Mouse (Mus musculus): Measurements from ENCODE around the gene Tapt1. TPM values are rescaled to one million over a fixed set of nuclear protein-coding genes. Genes with fewer than 3 reads are reported as not detected.
"Not testable (repeated sequence)": the region's sequence is repeated elsewhere in the genome, so short reads cannot be mapped to it uniquely, and the experiment has no call there.

The Tapt1 gene
- polyA plus RNA-seq (2015; fragmentation: Nextera tagmentation; extraction: Ambion mirVana), result 34.2 and 35.8 TPM in 2 replicates

- Histone ChIP-seq H3K4me1 (peaks cover 30% of the 10 kb centered on the region), H3K9ac (peak within 1 kb of the TSS; percentile 96), H3K4me2 (peak within 1 kb of the TSS; percentile 80), H3K4me3 (peak within 1 kb of the TSS; percentile 96), H3K27me3 (no peaks in the 10 kb centered on the region), H3K27ac (peak within 1 kb of the TSS; percentile 92), H3K36me3 (no peaks in the 10 kb centered on the region), H3K9me3 (no peaks in the 10 kb centered on the region)
- under 1% methylated on average over 110 of the region's 121 CpGs for WGBS
- ATAC-seq (ENCODE audit: borderline replicate concordance, extremely low read depth, low FRiP score, low TSS enrichment), result peak; percentile 97
Observed at GRCm38 (mm10) chr5:44226521-44227461, at the start of gene Tapt1. Gene Tapt1, minus strand, starts transcription at chr5:44226626.

GRCm38 (mm10) chr5:44271564-44271963 is 45.1 kb upstream of the Tapt1 start:
- Histone ChIP-seq H3K4me3 (no peak overlapping the region), H3K4me2 (no peak overlapping the region), H3K36me3 (no peaks in the 10 kb centered on the region), H3K27me3 (no peaks in the 10 kb centered on the region), H3K27ac (no peak overlapping the region), H3K9ac (no peak overlapping the region), H3K4me1 (no peaks in the 10 kb centered on the region), H3K9me3 (no peaks in the 10 kb centered on the region)
- WGBS, result 82% methylated on average over 4 of the region's 4 CpGs
- no peak for ATAC-seq (ENCODE audit: borderline replicate concordance, extremely low read depth, low FRiP score, low TSS enrichment)

- not testable (repeated sequence) for H3K4me3 ChIP-seq; H3K4me1 ChIP-seq; H3K4me2 ChIP-seq; H3K27me3 ChIP-seq; H3K36me3 ChIP-seq; H3K9ac ChIP-seq; H3K27ac ChIP-seq; ATAC-seq (ENCODE audit: borderline replicate concordance, extremely low read depth, low FRiP score, low TSS enrichment); H3K9me3 ChIP-seq
- WGBS, result 43% methylated on average over 3 of the region's 3 CpGs
Observed at GRCm38 (mm10) chr5:44268524-44268923, 42.1 kb upstream of the Tapt1 start.

- no peak for ATAC-seq (ENCODE audit: borderline replicate concordance, extremely low read depth, low FRiP score, low TSS enrichment)
- 58% methylated on average over 3 of the region's 5 CpGs for WGBS
- H3K9ac ChIP-seq, result no peak overlapping the region
- no peak overlapping the region for H3K4me3 ChIP-seq
- no peaks in the 10 kb centered on the region for H3K9me3 ChIP-seq
- no peaks in the 10 kb centered on the region for H3K4me1 ChIP-seq
- H3K27ac ChIP-seq, result no peak overlapping the region
- H3K27me3 ChIP-seq, result no peaks in the 10 kb centered on the region
- H3K36me3 ChIP-seq, result no peaks in the 10 kb centered on the region
- H3K4me2 ChIP-seq, result no peak overlapping the region
Observed at GRCm38 (mm10) chr5:44261691-44262090, 35.3 kb upstream of the Tapt1 start.

- H3K4me2 ChIP-seq, result no peak overlapping the region
- no peak overlapping the region for H3K9ac ChIP-seq
- no peaks in the 10 kb centered on the region for H3K27me3 ChIP-seq
- no peaks in the 10 kb centered on the region for H3K4me1 ChIP-seq
- no peak for ATAC-seq (ENCODE audit: borderline replicate concordance, extremely low read depth, low FRiP score, low TSS enrichment)
- no peak overlapping the region for H3K4me3 ChIP-seq
- H3K9me3 ChIP-seq, result no peaks in the 10 kb centered on the region
- no peak overlapping the region for H3K27ac ChIP-seq
- WGBS, result 36% methylated on average over 3 of the region's 3 CpGs
- no peaks in the 10 kb centered on the region for H3K36me3 ChIP-seq
Observed at GRCm38 (mm10) chr5:44261172-44261571, 34.7 kb upstream of the Tapt1 start.

GRCm38 (mm10) chr5:44259678-44260077 is 33.3 kb upstream of the Tapt1 start:
- no peaks in the 10 kb centered on the region for H3K4me1 ChIP-seq
- no peak overlapping the region for H3K4me2 ChIP-seq
- H3K4me3 ChIP-seq, result no peak overlapping the region
- H3K36me3 ChIP-seq, result no peaks in the 10 kb centered on the region
- H3K9ac ChIP-seq, result no peak overlapping the region
- no peak for ATAC-seq (ENCODE audit: borderline replicate concordance, extremely low read depth, low FRiP score, low TSS enrichment)
- no peaks in the 10 kb centered on the region for H3K9me3 ChIP-seq
- WGBS, result 58% methylated on average over 3 of the region's 3 CpGs
- H3K27me3 ChIP-seq, result no peaks in the 10 kb centered on the region
- H3K27ac ChIP-seq, result no peak overlapping the region

GRCm38 (mm10) chr5:44258163-44258562 is 31.7 kb upstream of the Tapt1 start:
- 50% methylated on average over 1 of the region's 1 CpGs for WGBS
- Histone ChIP-seq H3K9ac (no peak overlapping the region), H3K4me1 (no peaks in the 10 kb centered on the region), H3K27ac (no peak overlapping the region), H3K36me3 (no peaks in the 10 kb centered on the region), H3K27me3 (no peaks in the 10 kb centered on the region), H3K4me3 (no peak overlapping the region), H3K9me3 (no peaks in the 10 kb centered on the region), H3K4me2 (no peak overlapping the region)
- no peak for ATAC-seq (ENCODE audit: borderline replicate concordance, extremely low read depth, low FRiP score, low TSS enrichment)

- no peak overlapping the region for H3K4me3 ChIP-seq
- no peaks in the 10 kb centered on the region for H3K36me3 ChIP-seq
- H3K9ac ChIP-seq, result no peak overlapping the region
- H3K27ac ChIP-seq, result no peak overlapping the region
- no peak overlapping the region for H3K4me2 ChIP-seq
- H3K4me1 ChIP-seq, result no peaks in the 10 kb centered on the region
- ATAC-seq (ENCODE audit: borderline replicate concordance, extremely low read depth, low FRiP score, low TSS enrichment), result no peak
- no peaks in the 10 kb centered on the region for H3K27me3 ChIP-seq
- 76% methylated on average over 4 of the region's 4 CpGs for WGBS
- H3K9me3 ChIP-seq, result no peaks in the 10 kb centered on the region
Observed at GRCm38 (mm10) chr5:44257401-44257800, 31.0 kb upstream of the Tapt1 start.

- Histone ChIP-seq H3K9ac (no peak overlapping the region), H3K36me3 (no peaks in the 10 kb centered on the region), H3K27ac (no peak overlapping the region), H3K4me2 (no peak overlapping the region), H3K4me1 (no peaks in the 10 kb centered on the region), H3K4me3 (no peak overlapping the region), H3K27me3 (no peaks in the 10 kb centered on the region), H3K9me3 (no peaks in the 10 kb centered on the region)
- 67% methylated on average over 3 of the region's 3 CpGs for WGBS
- no peak for ATAC-seq (ENCODE audit: borderline replicate concordance, extremely low read depth, low FRiP score, low TSS enrichment)
Observed at GRCm38 (mm10) chr5:44256512-44256911, 30.1 kb upstream of the Tapt1 start.

- ATAC-seq (ENCODE audit: borderline replicate concordance, extremely low read depth, low FRiP score, low TSS enrichment), result no peak
- H3K9ac ChIP-seq, result no peak overlapping the region
- 66% methylated on average over 7 of the region's 7 CpGs for WGBS
- H3K36me3 ChIP-seq, result no peaks in the 10 kb centered on the region
- no peak overlapping the region for H3K4me2 ChIP-seq
- H3K9me3 ChIP-seq, result no peaks in the 10 kb centered on the region
- H3K4me3 ChIP-seq, result no peak overlapping the region
- H3K4me1 ChIP-seq, result no peaks in the 10 kb centered on the region
- no peak overlapping the region for H3K27ac ChIP-seq
- H3K27me3 ChIP-seq, result no peaks in the 10 kb centered on the region
Observed at GRCm38 (mm10) chr5:44255756-44256398, 29.5 kb upstream of the Tapt1 start.

- H3K9ac ChIP-seq, result no peak overlapping the region
- H3K4me2 ChIP-seq, result no peak overlapping the region
- WGBS, result 77% methylated on average over 6 of the region's 6 CpGs
- no peak for ATAC-seq (ENCODE audit: borderline replicate concordance, extremely low read depth, low FRiP score, low TSS enrichment)
- H3K36me3 ChIP-seq, result no peaks in the 10 kb centered on the region
- H3K27ac ChIP-seq, result no peak overlapping the region
- H3K27me3 ChIP-seq, result no peaks in the 10 kb centered on the region
- no peaks in the 10 kb centered on the region for H3K4me1 ChIP-seq
- no peak overlapping the region for H3K4me3 ChIP-seq
- no peaks in the 10 kb centered on the region for H3K9me3 ChIP-seq
Observed at GRCm38 (mm10) chr5:44253449-44253848, 27.0 kb upstream of the Tapt1 start.

GRCm38 (mm10) chr5:44252395-44252794 is 26.0 kb upstream of the Tapt1 start:
- no peak overlapping the region for H3K4me3 ChIP-seq
- no peaks in the 10 kb centered on the region for H3K36me3 ChIP-seq
- no peak for ATAC-seq (ENCODE audit: borderline replicate concordance, extremely low read depth, low FRiP score, low TSS enrichment)
- H3K27me3 ChIP-seq, result no peaks in the 10 kb centered on the region
- no peak overlapping the region for H3K4me2 ChIP-seq
- no peaks in the 10 kb centered on the region for H3K9me3 ChIP-seq
- 44% methylated on average over 4 of the region's 4 CpGs for WGBS
- no peak overlapping the region for H3K9ac ChIP-seq
- H3K27ac ChIP-seq, result no peak overlapping the region
- H3K4me1 ChIP-seq, result no peaks in the 10 kb centered on the region
